Mouse (Mus musculus): Measurements from ENCODE around the gene Il4.

Il4 gene

DNA sequence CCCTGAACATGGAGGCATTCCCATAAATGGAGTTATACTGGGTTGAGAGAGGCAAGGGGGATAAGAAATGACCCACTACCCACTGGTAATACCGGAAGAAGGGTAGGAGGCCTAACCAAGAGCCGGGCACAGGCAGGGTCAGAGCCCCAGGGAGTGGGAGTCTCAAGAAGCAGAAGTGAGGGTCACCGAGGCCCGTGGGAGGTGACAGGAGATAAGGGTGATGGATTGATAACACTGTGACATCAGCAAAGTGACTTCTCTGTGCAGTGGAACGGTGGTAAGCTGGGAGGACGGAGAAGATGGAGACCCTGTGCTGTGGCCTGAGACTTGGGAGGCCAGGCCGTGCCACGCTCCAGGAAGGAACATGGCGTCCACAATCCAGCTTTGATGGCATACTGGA lies 5.1 kb upstream of the Il4 start:
- no peak for DNase-seq (ENCODE audit: low spot score)

DNA sequence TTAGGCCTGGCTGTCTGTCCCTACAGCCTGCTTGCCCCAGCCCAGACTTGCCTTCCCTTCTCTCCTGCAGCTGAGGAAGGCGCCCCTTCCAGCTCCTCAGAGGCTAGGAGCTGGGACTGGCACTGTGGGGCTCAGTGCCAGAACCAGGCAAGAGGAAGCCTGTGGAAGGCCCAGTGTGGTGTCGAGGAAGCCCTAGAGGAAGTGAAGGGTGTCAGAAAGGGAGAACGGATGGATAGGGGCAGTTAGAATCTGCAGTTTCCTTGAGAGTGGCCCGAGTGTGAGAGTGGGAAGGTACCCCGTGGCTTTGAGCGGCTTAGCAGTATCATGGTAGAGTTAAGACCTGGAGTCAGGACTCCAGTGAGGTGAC lies 4.0 kb upstream of the Il4 start:
- DNase-seq (ENCODE audit: low spot score) = no peak

GRCm38 (mm10) chr11:53621582-53622439 lies 3.3 kb upstream of the Il4 start:
- DNase-seq (ENCODE audit: low spot score) = no peak

GRCm38 (mm10) chr11:53620094-53620493 lies 1.6 kb upstream of the Il4 start:
- no peak for DNase-seq (ENCODE audit: low spot score)

GRCm38 (mm10) chr11:53619428-53619827 lies 959 bp upstream of the Il4 start:
- DNase-seq (ENCODE audit: low spot score) = no peak

GRCm38 (mm10) chr11:53617562-53618109 lies 833 bp downstream of the Il4 start:
- DNase-seq (ENCODE audit: low spot score) = no peak

DNA sequence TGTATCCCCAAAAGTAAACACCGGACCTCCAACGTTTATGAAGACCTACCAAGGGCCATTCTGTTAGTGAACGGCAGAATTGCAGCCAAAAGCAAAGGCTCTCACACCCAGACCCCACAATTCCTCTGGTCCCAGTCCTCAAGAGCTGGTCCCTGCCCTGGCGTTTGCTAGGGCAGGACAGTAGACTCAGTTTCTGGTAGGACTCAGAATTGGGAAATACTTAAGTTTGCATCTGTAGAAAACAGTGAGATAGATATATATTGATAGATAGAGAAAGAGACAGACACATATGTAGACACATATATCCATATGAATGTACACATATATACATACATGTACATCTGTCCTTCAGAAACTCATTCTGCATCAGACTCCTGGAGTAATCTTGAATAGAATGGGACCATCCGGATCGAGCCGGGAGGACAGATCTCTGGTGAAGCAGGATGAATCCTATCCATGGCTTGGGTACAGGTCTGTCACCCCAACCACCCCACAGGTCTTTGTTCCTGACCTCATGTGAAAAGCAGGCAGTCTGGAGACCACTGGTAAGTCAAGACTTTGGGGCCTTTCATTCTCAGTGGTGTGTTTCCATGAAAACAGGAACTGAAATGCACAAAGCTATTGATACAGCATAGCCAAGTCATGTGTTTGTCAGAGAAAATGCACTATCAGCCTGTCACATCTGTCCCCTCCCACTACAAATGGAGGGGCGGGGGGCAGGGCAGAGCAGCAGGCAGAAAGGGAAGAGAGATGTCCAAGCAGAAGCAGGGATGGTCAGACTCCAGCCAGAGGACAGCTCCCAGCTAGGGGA lies 1.5 kb downstream of the Il4 start:
- no peak for DNase-seq (ENCODE audit: low spot score)

GRCm38 (mm10) chr11:53615575-53615974 lies 2.9 kb downstream of the Il4 start:
- no peak for DNase-seq (ENCODE audit: low spot score)

- DNase-seq (ENCODE audit: low spot score) = no peak
Measured at GRCm38 (mm10) chr11:53615172-53615571, 3.3 kb downstream of the Il4 start.

DNA sequence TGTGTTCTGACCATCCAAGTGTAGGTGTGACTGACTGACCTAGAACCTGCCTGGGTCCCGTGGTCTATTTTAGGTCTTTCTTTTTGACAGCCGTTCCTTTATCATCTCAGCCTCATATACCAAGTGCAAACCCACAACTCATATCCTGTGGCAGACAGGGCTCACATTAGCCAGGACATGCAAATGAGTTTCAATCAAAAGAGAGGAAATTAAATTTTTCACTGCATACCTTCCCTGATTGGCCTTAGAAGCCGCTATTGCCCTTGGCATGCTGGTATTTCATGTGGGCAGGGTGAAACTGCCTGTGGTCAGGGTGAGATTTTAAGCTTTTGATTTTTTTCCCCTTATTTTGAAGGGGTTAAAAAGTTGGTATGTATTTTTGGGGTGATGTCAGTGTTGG lies 8.8 kb downstream of the Il4 start:
- DNase-seq (ENCODE audit: low spot score) = no peak

GRCm38 (mm10) chr11:53609231-53609630 lies 9.2 kb downstream of the Il4 start:
- DNase-seq (ENCODE audit: low spot score) = no peak

DNA sequence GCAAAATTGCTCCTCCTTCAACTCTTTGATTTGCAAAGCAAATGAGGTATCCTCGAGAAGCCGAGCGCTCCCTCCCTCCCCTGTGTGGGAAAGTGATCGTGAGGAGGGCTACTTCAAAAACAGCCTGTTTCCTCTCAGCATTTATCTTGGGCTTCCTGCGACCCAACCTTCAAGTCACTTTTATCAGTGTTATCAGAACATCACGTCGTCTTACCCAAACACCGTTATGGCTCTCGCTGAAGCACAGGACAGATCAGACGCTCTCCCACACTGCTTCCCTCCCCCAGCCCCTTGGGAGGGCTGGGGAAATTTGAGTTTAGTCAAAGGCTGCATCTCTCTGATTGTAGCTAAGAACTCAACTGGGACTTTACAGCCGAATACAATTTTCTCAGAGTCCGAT lies 12.9 kb downstream of the Il4 start:
- DNase-seq (ENCODE audit: low spot score) = no peak

GRCm38 (mm10) chr11:53604983-53605382 lies 13.5 kb downstream of the Il4 start:
- no peak for DNase-seq (ENCODE audit: low spot score)

DNA sequence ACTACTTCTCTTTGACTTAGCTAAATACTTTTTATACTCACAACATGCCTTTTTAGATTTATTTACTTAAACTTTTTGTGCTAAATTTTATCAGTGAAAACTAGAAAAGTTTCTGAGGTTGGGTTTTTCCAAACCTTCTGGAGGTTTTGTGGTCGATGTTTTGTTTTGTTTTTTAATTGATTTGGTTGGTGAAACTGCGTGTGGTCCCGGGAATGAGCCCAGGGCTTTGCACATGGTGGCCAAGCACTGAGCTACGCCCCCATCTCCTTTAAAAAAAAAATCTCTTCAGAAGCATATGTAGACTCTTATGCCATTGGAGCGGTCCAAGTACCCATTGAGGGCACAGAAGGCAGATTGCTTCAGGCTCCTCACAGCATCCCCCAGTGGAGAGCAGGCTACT lies 27.4 kb downstream of the Il4 start:
- DNase-seq (ENCODE audit: low spot score) = no peak

- peak; percentile 13 for DNase-seq (ENCODE audit: low spot score)
Measured at GRCm38 (mm10) chr11:53590368-53590768, 28.1 kb downstream of the Il4 start.

DNA sequence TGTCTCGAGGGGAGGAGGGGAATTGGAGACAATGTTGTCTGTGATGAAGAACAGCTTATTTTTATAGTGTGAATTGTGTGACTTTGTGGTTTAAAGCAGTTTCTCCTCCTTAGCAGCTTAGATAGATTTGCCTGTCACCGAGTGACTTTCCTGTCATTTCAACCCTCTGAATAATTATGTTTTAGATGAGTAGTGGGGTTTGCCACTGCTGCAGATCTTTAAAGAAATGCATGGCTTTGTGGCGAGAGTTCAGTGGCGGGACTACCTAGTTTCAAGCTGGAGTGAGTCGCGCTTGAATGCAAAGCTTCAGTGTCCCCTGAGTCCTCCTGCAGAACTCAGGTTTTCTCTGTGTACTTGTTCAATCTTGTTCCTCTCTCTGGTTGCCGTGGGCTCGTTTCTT lies 30.2 kb downstream of the Il4 start:
- no peak for DNase-seq (ENCODE audit: low spot score)

DNA sequence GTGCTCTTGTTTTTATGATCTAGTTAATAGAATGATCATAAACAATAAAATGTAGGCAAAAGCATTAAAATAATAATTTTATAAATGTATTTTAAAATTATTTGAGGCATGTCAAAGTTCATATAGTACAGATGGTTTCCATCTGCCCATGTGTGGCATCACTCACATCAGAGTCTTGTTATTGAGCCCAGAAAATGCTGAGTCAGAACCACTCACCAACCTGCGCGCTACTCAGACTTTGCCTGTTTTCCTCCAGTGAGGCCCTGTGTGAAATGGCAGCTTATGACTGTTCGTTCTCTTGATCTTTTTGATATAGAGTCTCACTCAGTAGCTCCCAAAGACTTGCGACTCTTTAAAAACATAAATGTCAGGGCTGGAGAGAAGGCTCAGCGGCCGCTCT lies 33.0 kb downstream of the Il4 start:
- DNase-seq (ENCODE audit: low spot score) = no peak

- no peak for DNase-seq (ENCODE audit: low spot score)
Measured at GRCm38 (mm10) chr11:53584849-53585248, 33.6 kb downstream of the Il4 start.

DNA sequence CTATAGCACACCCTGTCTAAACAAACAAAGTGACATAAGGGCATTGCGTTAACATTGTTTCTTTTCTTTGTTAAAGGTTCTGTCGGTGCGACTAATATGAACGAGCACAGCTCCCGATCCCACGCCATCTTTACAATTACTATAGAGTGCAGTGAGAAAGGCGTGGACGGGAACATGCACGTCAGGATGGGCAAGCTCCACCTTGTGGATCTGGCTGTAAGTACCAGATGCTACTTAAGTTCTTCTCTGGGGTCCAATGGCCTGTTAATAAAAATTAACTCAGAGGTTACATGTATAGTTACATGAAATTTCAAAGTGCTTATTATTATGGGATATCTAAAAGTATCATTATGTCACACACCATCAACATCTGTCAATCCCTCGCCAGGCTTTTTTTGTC lies 35.3 kb downstream of the Il4 start:
- no peak for DNase-seq (ENCODE audit: low spot score)

- no peak for DNase-seq (ENCODE audit: low spot score)
Measured at GRCm38 (mm10) chr11:53580562-53580961, 37.9 kb downstream of the Il4 start.

DNA sequence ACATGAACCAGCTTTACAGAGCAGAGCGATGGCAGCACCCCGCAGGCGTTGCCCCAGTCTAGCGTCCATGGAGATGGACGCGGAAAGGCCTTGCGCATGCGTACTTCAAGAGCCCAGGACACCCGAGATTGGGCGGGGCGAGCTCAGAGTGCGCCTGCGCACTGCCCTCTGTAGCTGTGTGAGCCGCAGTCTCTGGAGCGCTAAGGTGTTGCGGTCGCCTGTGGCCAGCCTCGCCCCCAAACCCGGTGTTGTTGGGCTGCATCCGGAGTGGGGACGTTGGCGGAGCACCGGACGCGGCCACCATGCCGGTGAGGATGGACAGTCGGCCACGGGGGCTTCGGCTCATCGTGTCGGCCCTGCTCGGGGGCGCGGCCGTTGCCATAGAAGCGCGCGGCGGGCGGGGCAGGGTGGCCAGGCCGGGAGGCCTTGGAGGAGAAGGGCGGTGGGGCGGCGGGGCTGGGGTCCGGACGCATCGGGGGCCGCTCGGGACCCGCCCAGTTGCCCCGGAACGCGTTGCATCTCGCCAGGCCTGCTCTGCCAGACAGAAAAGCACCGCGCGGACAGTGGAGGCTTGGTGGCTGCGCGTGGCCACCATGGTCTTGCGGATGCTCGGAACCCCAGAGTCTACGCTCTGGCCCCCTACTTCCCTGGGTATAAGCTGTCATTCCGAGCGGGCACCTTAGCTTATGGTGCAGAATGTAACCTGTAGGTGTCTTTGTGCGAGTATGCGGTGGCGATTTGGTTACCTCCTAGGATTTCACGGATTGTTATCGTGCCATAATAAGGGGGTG lies 51.0 kb downstream of the Il4 start, which contains the start of gene Kif3a:
Kif3a (plus strand) TSS at position 156 of the 791 bp plus-strand sequence.
- peak; percentile 93 for DNase-seq (ENCODE audit: low spot score)

DNA sequence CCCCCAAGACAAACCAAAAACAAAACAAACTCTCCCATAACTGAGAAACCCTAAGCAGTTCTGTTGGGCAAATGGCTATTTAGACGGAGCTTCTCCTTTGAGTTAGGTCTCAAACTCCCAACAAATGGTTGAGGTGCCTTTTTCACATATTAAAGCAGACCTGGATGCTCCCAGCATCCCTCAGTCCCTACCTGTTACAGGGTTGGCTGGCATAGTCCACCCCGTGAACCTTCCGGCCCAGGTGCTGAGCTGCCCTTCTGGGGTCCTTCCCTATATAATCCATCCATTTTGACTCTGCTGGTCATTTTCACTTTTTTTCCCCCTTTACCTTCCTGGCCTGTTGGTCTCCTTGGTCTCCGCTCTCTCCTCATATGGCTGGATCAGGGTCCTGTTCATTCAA lies 51.8 kb downstream of the Il4 start:
- DNase-seq (ENCODE audit: low spot score) = no peak
